Mouse (Mus musculus): ENCODE measurements at regions not wholly inside any gene's neighbourhood (a gene's known extent, or its start where the extent isn't known, plus 50 kb on each side); places are given as distances from the start of the nearest gene placed in this dataset.
A peak's percentile ranks its signal among the peaks of the same experiment; 100 is the strongest.

DNA sequence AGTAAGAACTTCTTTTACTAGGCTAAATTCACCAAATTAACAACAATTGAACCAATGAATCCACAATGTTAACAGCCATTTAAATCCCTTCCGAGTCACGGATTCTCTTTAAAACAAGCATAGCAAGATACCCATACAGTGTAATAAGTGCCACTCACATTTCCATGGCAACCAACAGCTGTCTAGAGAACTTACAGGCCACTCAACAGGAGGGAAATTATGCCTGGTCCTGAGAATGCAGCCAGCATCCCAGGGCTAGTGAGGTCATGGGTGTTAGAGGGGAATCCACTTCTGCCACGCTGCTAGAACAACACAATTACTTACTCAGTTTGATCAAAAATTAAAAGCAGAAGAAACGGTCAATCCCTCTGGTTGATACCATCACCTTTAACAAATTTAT, 296.7 kb downstream of the Klf6 start:
- no peak overlapping the region for H3K9ac ChIP-seq (replicated peaks; ENCODE audit: low read depth)
- no peaks in the 10 kb centered on the region for H3K36me3 ChIP-seq (ENCODE audit: insufficient read depth, low read length)
- no peak overlapping the region for H3K27ac ChIP-seq (ENCODE audit: low read length)
- no peak for ATAC-seq
- H3K4me3 ChIP-seq (ENCODE audit: low read depth, low read length): no peak overlapping the region
- no peak for TF ChIP-seq CTCF (IDR thresholded peaks at IDR 0.05)
- TF ChIP-seq EP300 (IDR thresholded peaks at IDR 0.05): no peak
- H3K4me1 ChIP-seq (ENCODE audit: insufficient read depth, low read depth, low read length): no peaks in the 10 kb centered on the region
- no peaks in the 10 kb centered on the region for H3K9me3 ChIP-seq (ENCODE audit: low read length)
- WGBS: 58% methylated on average over 4 of the region's 4 CpGs
- H3K4me2 ChIP-seq (replicated peaks; ENCODE audit: low read depth, low read length): no peak overlapping the region
- no peak for DNase-seq (ENCODE audit: low spot score)
- H3K27me3 ChIP-seq (replicated peaks; ENCODE audit: insufficient read depth, low read length): no peaks in the 10 kb centered on the region

GRCm38 (mm10) chr13:6159412-6159811, 298.1 kb downstream of the Klf6 start:
- H3K9ac ChIP-seq (replicated peaks; ENCODE audit: low read depth): no peak overlapping the region
- H3K4me1 ChIP-seq (ENCODE audit: insufficient read depth, low read depth, low read length): no peaks in the 10 kb centered on the region
- no peak overlapping the region for H3K4me2 ChIP-seq (replicated peaks; ENCODE audit: low read depth, low read length)
- H3K4me3 ChIP-seq (ENCODE audit: low read depth, low read length): no peak overlapping the region
- DNase-seq (ENCODE audit: low spot score): no peak
- H3K36me3 ChIP-seq (ENCODE audit: insufficient read depth, low read length): no peaks in the 10 kb centered on the region
- ATAC-seq: no peak
- no peak for TF ChIP-seq CTCF (IDR thresholded peaks at IDR 0.05)
- no peak for TF ChIP-seq EP300 (IDR thresholded peaks at IDR 0.05)
- H3K27ac ChIP-seq (ENCODE audit: low read length): no peak overlapping the region
- H3K9me3 ChIP-seq (ENCODE audit: low read length): no peaks in the 10 kb centered on the region
- H3K27me3 ChIP-seq (replicated peaks; ENCODE audit: insufficient read depth, low read length): no peaks in the 10 kb centered on the region
- WGBS: 49% methylated on average over 2 of the region's 2 CpGs

- no peak for ATAC-seq
- no peak overlapping the region for H3K9ac ChIP-seq (replicated peaks; ENCODE audit: low read depth)
- no peaks in the 10 kb centered on the region for H3K36me3 ChIP-seq (ENCODE audit: insufficient read depth, low read length)
- no peak overlapping the region for H3K4me3 ChIP-seq (ENCODE audit: low read depth, low read length)
- 89% methylated on average over 4 of the region's 4 CpGs for WGBS
- H3K9me3 ChIP-seq (ENCODE audit: low read length): no peaks in the 10 kb centered on the region
- no peak for TF ChIP-seq EP300 (IDR thresholded peaks at IDR 0.05)
- no peak for TF ChIP-seq CTCF (IDR thresholded peaks at IDR 0.05)
- no peak overlapping the region for H3K4me2 ChIP-seq (replicated peaks; ENCODE audit: low read depth, low read length)
- DNase-seq (ENCODE audit: low spot score): no peak
- no peaks in the 10 kb centered on the region for H3K4me1 ChIP-seq (ENCODE audit: insufficient read depth, low read depth, low read length)
- H3K27ac ChIP-seq (ENCODE audit: low read length): no peak overlapping the region
- no peaks in the 10 kb centered on the region for H3K27me3 ChIP-seq (replicated peaks; ENCODE audit: insufficient read depth, low read length)
These were observed 304.6 kb downstream of the Klf6 start for GRCm38 (mm10) chr13:6165916-6166315.

DNA sequence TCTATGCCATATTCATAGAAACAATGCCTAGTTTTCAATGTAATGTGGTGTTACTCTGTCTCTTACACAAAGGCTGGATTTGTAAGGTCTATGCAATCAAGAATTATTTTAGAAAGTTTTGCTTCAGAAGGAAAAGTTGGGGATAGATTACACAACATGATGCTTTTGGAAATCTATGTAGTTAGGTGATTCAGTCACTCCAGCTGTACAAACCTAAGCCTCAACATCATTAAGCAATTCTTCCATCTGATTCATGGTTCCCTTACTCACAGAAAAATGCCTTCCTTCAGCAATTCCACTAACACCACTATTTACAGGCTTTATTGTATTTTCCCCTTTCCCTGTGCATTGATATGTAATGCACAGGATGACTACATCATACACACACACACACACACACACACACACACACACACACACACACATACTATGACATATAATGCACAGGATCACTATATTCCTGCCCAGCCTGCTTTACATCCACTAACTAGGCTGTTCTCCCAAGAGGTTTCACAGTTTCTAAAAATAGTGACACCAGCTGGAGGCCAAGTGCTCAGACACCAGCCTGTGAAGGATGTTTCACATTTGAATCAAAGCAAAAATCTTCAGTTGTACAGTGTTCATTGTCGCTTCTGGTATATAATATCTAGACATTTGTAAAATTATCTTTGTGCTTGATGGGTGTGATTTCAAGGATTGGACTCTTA, 305.9 kb downstream of the Klf6 start:
- TF ChIP-seq CTCF (IDR thresholded peaks at IDR 0.05) (no peak), EP300 (IDR thresholded peaks at IDR 0.05) (no peak)
- no peaks in the 10 kb centered on the region for H3K36me3 ChIP-seq (ENCODE audit: insufficient read depth, low read length)
- 70% methylated on average over 1 of the region's 1 CpGs for WGBS
- no peak overlapping the region for H3K4me3 ChIP-seq (ENCODE audit: low read depth, low read length)
- H3K4me1 ChIP-seq (ENCODE audit: insufficient read depth, low read depth, low read length): no peaks in the 10 kb centered on the region
- DNase-seq (ENCODE audit: low spot score) (peak; percentile 7), ATAC-seq (no peak)
- H3K27me3 ChIP-seq (replicated peaks; ENCODE audit: insufficient read depth, low read length): no peaks in the 10 kb centered on the region
- H3K27ac ChIP-seq (ENCODE audit: low read length): no peak overlapping the region
- no peaks in the 10 kb centered on the region for H3K9me3 ChIP-seq (ENCODE audit: low read length)
- no peak overlapping the region for H3K4me2 ChIP-seq (replicated peaks; ENCODE audit: low read depth, low read length)
- no peak overlapping the region for H3K9ac ChIP-seq (replicated peaks; ENCODE audit: low read depth)

- no peak overlapping the region for H3K27ac ChIP-seq (ENCODE audit: low read length)
- H3K9me3 ChIP-seq (ENCODE audit: low read length): no peaks in the 10 kb centered on the region
- DNase-seq (ENCODE audit: low spot score) (no peak), ATAC-seq (no peak)
- no peaks in the 10 kb centered on the region for H3K36me3 ChIP-seq (ENCODE audit: insufficient read depth, low read length)
- H3K9ac ChIP-seq (replicated peaks; ENCODE audit: low read depth): no peak overlapping the region
- no peaks in the 10 kb centered on the region for H3K4me1 ChIP-seq (ENCODE audit: insufficient read depth, low read depth, low read length)
- H3K4me3 ChIP-seq (ENCODE audit: low read depth, low read length): no peak overlapping the region
- TF ChIP-seq CTCF (IDR thresholded peaks at IDR 0.05): no peak
- TF ChIP-seq EP300 (IDR thresholded peaks at IDR 0.05): no peak
- no peaks in the 10 kb centered on the region for H3K27me3 ChIP-seq (replicated peaks; ENCODE audit: insufficient read depth, low read length)
- H3K4me2 ChIP-seq (replicated peaks; ENCODE audit: low read depth, low read length): no peak overlapping the region
These were observed 311.8 kb downstream of the Klf6 start for GRCm38 (mm10) chr13:6173095-6173494.

GRCm38 (mm10) chr13:6178362-6179070, 317.2 kb downstream of the Klf6 start:
- Histone ChIP-seq H3K9me3 (ENCODE audit: low read length) (no peaks in the 10 kb centered on the region), H3K4me3 (ENCODE audit: low read depth, low read length) (no peak overlapping the region), H3K4me1 (ENCODE audit: insufficient read depth, low read depth, low read length) (no peaks in the 10 kb centered on the region), H3K27me3 (replicated peaks; ENCODE audit: insufficient read depth, low read length) (no peaks in the 10 kb centered on the region), H3K9ac (replicated peaks; ENCODE audit: low read depth) (no peak overlapping the region), H3K36me3 (ENCODE audit: insufficient read depth, low read length) (no peaks in the 10 kb centered on the region), H3K27ac (ENCODE audit: low read length) (no peak overlapping the region), H3K4me2 (replicated peaks; ENCODE audit: low read depth, low read length) (no peak overlapping the region)
- TF ChIP-seq EP300 (IDR thresholded peaks at IDR 0.05) (no peak), CTCF (IDR thresholded peaks at IDR 0.05) (no peak)
- ATAC-seq (no peak), DNase-seq (ENCODE audit: low spot score) (no peak)
- 70% methylated on average over 9 of the region's 9 CpGs for WGBS
